Mouse (Mus musculus) spleen, adult 2 months (tissue): Measurements from ENCODE around the gene Acvr1. TPM values are rescaled to one million over a fixed set of nuclear protein-coding genes. Genes with fewer than 3 reads are reported as not detected.

Source experiments
- DNase-seq, 2 experiments: peaks; one replicate each; pipeline versions ENCODE4 v3.0.0 to v3.0.0-alpha.2; 2012 to 2021; ENCODE audit warnings: low spot score in 2 of 2, low read depth in 1 of 2
- H3K27ac ChIP-seq: fragments of 200-500 bp; 2 replicates; pipeline ENCODE4 v1.5.1; 2012; ENCODE audit warnings: low read length, inconsistent platforms; ENCODE audit not compliant: insufficient read depth
- H3K27me3 ChIP-seq: fragments of 200-500 bp; 2 replicates; pipeline ENCODE4 v1.6.1; 2012; ENCODE audit warnings: mild to moderate bottlenecking, moderate library complexity, low read length, inconsistent platforms; ENCODE audit not compliant: control insufficient read depth, insufficient read depth
- H3K36me3 ChIP-seq: fragments of 200-500 bp; 2 replicates; pipeline ENCODE4 v1.6.1; 2012; ENCODE audit warnings: mild to moderate bottlenecking, low read length, inconsistent platforms; ENCODE audit not compliant: control insufficient read depth, insufficient read depth
- H3K4me1 ChIP-seq: fragments of 200-500 bp; 2 replicates; pipeline ENCODE4 v1.6.1; 2011; ENCODE audit warnings: inconsistent platforms; ENCODE audit not compliant: control insufficient read depth, insufficient read depth, insufficient read length
- H3K4me3 ChIP-seq: fragments of 200-500 bp; 2 replicates; pipeline ENCODE4 v1.5.1; 2011; ENCODE audit warnings: mild to moderate bottlenecking, inconsistent platforms; ENCODE audit not compliant: insufficient read depth, insufficient read length; ENCODE audit errors: extremely low read depth
- CTCF ChIP-seq: fragments of 200-500 bp; IDR thresholded peaks from 2 replicates; pipeline ENCODE4 v1.5.1; 2011; ENCODE audit warnings: mild to moderate bottlenecking, inconsistent platforms; ENCODE audit not compliant: insufficient read depth, insufficient read length, insufficient replicate concordance; ENCODE audit errors: extremely low read depth
- POLR2A ChIP-seq: fragments of 200-500 bp; IDR thresholded peaks from 2 replicates; pipeline ENCODE4 v1.6.1; 2011; ENCODE audit warnings: low read depth, low read length, inconsistent platforms
- WGBS: fragments of 180-500 bp; shearing (Covaris S2); methylation state at CpG from one replicate; pipeline ENCODE4 v1.1.7; 2018; 5-methylcytosine and 5-hydroxymethylcytosine counted together
- polyA plus RNA-seq: library from polyadenylated mRNA; depleted of rRNA; stranded (reverse); fragments of >200 nt; gene quantifications from 2 replicates; pipeline ENCODE4 v1.2.3, GENCODE M21; 2012

Gene Acvr1
- polyA plus RNA-seq, 1 experiment: 1.8 TPM

DNA sequence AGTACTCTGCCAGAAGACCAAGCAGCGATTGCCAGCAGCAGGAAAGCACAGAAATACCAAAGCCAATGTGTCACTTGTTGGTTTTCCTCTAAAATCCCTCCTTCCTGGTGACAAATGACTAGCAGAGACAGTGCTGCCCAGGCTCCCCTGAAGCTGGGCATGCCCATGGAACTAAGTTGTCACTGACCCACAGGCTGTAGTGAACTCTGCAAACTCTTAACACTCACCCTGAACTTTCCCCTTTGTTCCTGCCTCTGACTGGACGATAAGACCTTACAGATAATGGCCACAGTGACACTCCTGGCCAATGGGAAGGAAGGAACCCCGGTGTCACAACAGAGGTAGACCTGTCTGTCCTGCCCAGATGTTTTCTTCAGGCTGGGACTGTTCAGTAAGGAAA, 53.7 kb downstream of the Acvr1 start:
- WGBS: 76% methylated on average over 3 of the region's 3 CpGs
- no peaks in the 10 kb centered on the region for H3K36me3 ChIP-seq
- no peaks in the 10 kb centered on the region for H3K27me3 ChIP-seq
- no peak overlapping the region for H3K27ac ChIP-seq
- no peaks in the 10 kb centered on the region for H3K4me1 ChIP-seq
- DNase-seq: no peak
- TF ChIP-seq POLR2A (no peak), CTCF (no peak)
- no peak overlapping the region for H3K4me3 ChIP-seq

- H3K4me3 ChIP-seq: no peak overlapping the region
- TF ChIP-seq CTCF (no peak), POLR2A (no peak)
- no peaks in the 10 kb centered on the region for H3K4me1 ChIP-seq
- DNase-seq: no peak
- 83% methylated on average over 8 of the region's 8 CpGs for WGBS
- H3K27ac ChIP-seq: no peak overlapping the region
- H3K27me3 ChIP-seq: no peaks in the 10 kb centered on the region
- H3K36me3 ChIP-seq: no peaks in the 10 kb centered on the region
Measured at GRCm38 (mm10) chr2:58510192-58510591, 56.8 kb downstream of the Acvr1 start.

- TF ChIP-seq CTCF (no peak), POLR2A (no peak)
- H3K36me3 ChIP-seq: no peaks in the 10 kb centered on the region
- no peak overlapping the region for H3K4me3 ChIP-seq
- no peak for DNase-seq
- H3K4me1 ChIP-seq: no peaks in the 10 kb centered on the region
- H3K27ac ChIP-seq: no peak overlapping the region
- 93% methylated on average over 9 of the region's 9 CpGs for WGBS
- H3K27me3 ChIP-seq: no peaks in the 10 kb centered on the region
Measured at GRCm38 (mm10) chr2:58505306-58506090, 61.5 kb downstream of the Acvr1 start.

DNA sequence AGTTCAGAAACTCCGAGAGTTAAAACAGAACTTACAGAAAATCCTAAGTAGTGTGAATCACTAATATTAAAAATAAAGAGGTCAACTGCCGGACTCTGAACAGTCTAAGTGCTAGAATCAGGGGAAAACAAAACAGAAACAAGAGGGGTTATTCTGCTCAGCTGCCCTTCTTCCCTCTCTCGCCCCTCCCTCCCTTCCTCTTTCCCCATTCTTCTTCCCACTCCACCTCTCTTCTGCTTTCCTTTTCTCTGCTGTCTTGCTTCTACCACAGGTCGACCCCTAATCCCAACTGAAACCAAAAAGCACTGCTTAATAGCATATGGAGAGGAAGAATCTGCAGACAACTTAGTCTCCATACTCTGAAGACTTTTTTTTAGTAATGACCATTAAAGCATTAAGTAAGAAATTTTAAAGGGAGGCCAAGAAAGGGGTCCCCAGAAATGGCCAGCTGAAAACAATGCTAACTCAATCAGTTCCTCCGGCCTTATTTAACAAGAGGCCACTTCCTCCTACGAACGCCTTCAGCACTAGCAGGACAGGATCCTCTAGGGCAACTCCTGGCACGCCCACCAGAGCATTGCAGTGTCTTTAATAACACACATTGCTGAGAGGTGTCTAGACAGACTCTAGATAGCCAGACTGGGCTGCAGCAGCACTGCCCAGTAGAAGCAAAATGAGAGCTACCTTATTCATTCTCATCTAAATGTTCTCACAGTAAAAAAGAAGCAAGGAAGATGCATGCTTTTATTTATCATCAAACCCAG, 70.1 kb downstream of the Acvr1 start:
- 48% methylated on average over 8 of the region's 8 CpGs for WGBS
- H3K4me3 ChIP-seq: no peak overlapping the region
- no peaks in the 10 kb centered on the region for H3K27me3 ChIP-seq
- H3K36me3 ChIP-seq: no peaks in the 10 kb centered on the region
- no peak overlapping the region for H3K27ac ChIP-seq
- no peak for DNase-seq
- no peaks in the 10 kb centered on the region for H3K4me1 ChIP-seq
- TF ChIP-seq CTCF (no peak), POLR2A (no peak)

DNA sequence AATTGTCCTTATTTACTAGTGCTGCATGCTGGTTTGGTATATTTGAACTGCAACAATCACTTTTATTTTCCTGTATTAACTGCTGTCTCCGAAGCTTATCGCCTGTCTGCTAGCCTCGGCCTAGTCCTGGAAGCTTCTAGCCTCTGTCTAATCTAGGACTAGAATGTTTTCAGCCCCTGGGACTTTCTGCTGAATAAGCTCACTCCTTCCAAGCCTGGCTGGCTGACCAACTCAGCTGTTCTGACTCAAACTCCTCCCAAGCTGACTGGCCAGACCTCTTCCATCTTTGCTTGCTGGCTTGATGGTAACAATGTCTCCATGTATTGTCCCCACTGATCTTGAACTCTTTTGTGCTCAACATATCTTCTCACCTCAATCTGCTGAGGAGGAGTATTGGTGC, 71.7 kb downstream of the Acvr1 start:
- DNase-seq: no peak
- no peak overlapping the region for H3K4me3 ChIP-seq
- H3K4me1 ChIP-seq: no peaks in the 10 kb centered on the region
- WGBS: 89% methylated on average over 3 of the region's 3 CpGs
- TF ChIP-seq POLR2A (no peak), CTCF (no peak)
- H3K36me3 ChIP-seq: no peaks in the 10 kb centered on the region
- H3K27ac ChIP-seq: no peak overlapping the region
- no peaks in the 10 kb centered on the region for H3K27me3 ChIP-seq

DNA sequence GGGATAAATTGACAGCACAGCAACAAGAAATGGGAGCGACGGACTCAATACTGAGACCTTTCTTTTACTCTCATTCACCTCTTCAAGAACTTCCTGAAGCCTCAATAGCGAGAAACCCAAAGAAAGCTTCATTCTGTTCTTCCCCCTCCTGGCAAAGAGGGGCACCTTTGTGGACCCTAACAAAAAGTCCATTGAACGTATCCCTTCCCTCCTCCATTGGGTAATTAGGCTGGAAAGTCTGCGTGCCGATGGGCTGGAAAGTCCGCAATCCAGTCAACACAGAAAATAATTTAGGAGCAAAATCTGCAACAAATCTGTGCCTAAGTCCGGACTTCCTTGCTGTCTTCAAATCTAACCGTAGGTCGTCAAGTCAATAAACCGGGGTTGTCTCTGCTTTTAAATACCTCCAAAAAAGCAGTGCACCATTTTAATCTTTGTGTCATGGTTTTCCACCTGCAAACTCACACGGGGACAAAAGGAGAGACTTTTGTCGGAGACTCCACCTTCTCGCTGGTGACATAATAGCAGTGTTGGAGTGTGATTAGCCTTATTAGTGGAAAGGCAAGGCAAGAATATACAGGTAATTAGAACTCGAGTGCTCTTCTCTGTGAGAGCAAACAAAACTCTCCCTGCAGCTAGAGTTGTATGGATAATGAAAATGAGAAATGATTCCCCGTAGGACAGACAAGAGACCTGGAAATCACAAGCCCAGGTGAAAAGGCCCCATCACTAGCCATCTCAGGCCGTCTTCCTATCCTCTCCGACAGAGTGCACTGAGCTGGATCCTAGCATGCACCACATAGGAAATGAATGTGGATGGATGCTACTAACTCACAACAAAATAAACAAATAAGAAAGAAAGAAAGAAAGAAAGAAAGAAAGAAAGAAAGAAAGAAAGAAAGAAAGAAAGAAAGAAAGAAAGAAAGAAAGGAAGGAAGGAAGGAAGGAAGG, 73.0 kb downstream of the Acvr1 start:
- Histone ChIP-seq H3K27me3 (no peaks in the 10 kb centered on the region), H3K4me1 (no peaks in the 10 kb centered on the region), H3K27ac (no peak overlapping the region), H3K4me3 (no peak overlapping the region), H3K36me3 (no peaks in the 10 kb centered on the region)
- no peak for DNase-seq
- WGBS: 94% methylated on average over 18 of the region's 18 CpGs
- TF ChIP-seq POLR2A: no peak
- TF ChIP-seq CTCF: no peak
